ENCODE assay signal across 11 mouse cellular contexts in genomic region chr1:152702920-152703319, GRCm38 (mm10). TPM values are rescaled to one million over a fixed set of nuclear protein-coding genes. Genes with fewer than 3 reads are reported as not detected.
DNase-seq lines count a peak whose midpoint lies in the region; ATAC-seq and TF ChIP-seq lines count a peak whose summit lies in the region.
"Had no signal": no experiment of that assay in that cellular context is flagged by ENCODE, and none has a peak within 500 bp of the region (broad histone marks: within the 10 kb centered on the region; RNA-seq: fewer than 3 reads in every experiment).

No protein-coding gene starts in this region.

- no peaks in the 10 kb centered on the region for H3K36me3 ChIP-seq in midbrain, embryonic 13.5 days
- no peaks in the 10 kb centered on the region for H3K36me3 ChIP-seq in midbrain, postnatal 0 days (ENCODE audit: insufficient read depth, low read length)

- H3K27me3 ChIP-seq in midbrain, embryonic 13.5 days = no peaks in the 10 kb centered on the region
- no peaks in the 10 kb centered on the region for H3K27me3 ChIP-seq in midbrain, postnatal 0 days (ENCODE audit: insufficient read depth, low read length)
- H3K27me3 ChIP-seq: Patski had no signal

- no peaks in the 10 kb centered on the region for H3K9me3 ChIP-seq in midbrain, embryonic 13.5 days
- H3K9me3 ChIP-seq in midbrain, postnatal 0 days (ENCODE audit: low read length) = no peaks in the 10 kb centered on the region

- H3K4me1 ChIP-seq in midbrain, embryonic 13.5 days (replicated peaks) = peaks cover 7% of the 10 kb centered on the region; the same call in 1 of the 2 replicates
- no peaks in the 10 kb centered on the region for H3K4me1 ChIP-seq in midbrain, postnatal 0 days (ENCODE audit: insufficient read depth, low read length)

- no peak for TF ChIP-seq CTCF in midbrain, postnatal 0 days (IDR thresholded peaks at IDR 0.05)

- no peak overlapping the region for H3K27ac ChIP-seq in midbrain, embryonic 13.5 days
- no peak overlapping the region for H3K27ac ChIP-seq in midbrain, postnatal 0 days (ENCODE audit: low read depth, low read length)

- H3K9ac ChIP-seq in midbrain, embryonic 13.5 days (replicated peaks) = no peak overlapping the region
- H3K9ac ChIP-seq in midbrain, postnatal 0 days (replicated peaks; ENCODE audit: low read length, poor library complexity, severe bottlenecking) = no peak overlapping the region

- H3K4me2 ChIP-seq in midbrain, embryonic 13.5 days (replicated peaks) = no peak overlapping the region
- no peak overlapping the region for H3K4me2 ChIP-seq in midbrain, postnatal 0 days (ENCODE audit: low read depth, low read length, poor library complexity, severe bottlenecking)

- WGBS in midbrain, embryonic 13.5 days = 38% methylated on average over 6 of the region's 6 CpGs
- 31% methylated on average over 6 of the region's 6 CpGs for WGBS in midbrain, postnatal 0 days

- no peak overlapping the region for H3K4me3 ChIP-seq in midbrain, embryonic 13.5 days (replicated peaks)
- H3K4me3 ChIP-seq in midbrain, postnatal 0 days (ENCODE audit: low read depth, low read length) = no peak overlapping the region

- peak; percentile 34 for DNase-seq in gastrocnemius, adult 18-20 months (ENCODE audit: low spot score)
- DNase-seq in gastrocnemius, postnatal 10 days = no peak
- DNase-seq in midbrain, postnatal 0 days (ENCODE audit: low spot score) = no peak
- DNase-seq in heart, postnatal 4 days = peak; percentile 67
- no peak for DNase-seq in Muller cell, postnatal 12 days (ENCODE audit: inconsistent ontology term)
- no peak for DNase-seq in urinary bladder, postnatal 10 days (ENCODE audit: low spot score)

- ATAC-seq in midbrain, embryonic 13.5 days = peak; percentile 80
- no peak for ATAC-seq in midbrain, postnatal 0 days (ENCODE audit: low FRiP score)
- no peak for ATAC-seq in activated CD4-positive, CD25-positive, alpha-beta regulatory T cell, adult 4 months
- ATAC-seq: Patski had no signal

RNA-seq across cellular contexts. Expression of gene Apobec4, which starts 47.4 kb away (rescaled TPM):
- not detected for total RNA-seq in gastrocnemius, adult 18-20 months (2021)
- total RNA-seq in gastrocnemius, postnatal 10 days (2021) = not detected
- not detected in 2 replicates for polyA plus RNA-seq in midbrain, embryonic 13.5 days (2015; fragmentation: Nextera tagmentation; extraction: Ambion mirVana)
- total RNA-seq in midbrain, postnatal 0 days (2014; rRNA removed) = not detected in 2 replicates
- not detected in 2 replicates for polyA plus RNA-seq in midbrain, postnatal 0 days (2015; fragmentation: Nextera tagmentation; extraction: Ambion mirVana)
- not detected for total RNA-seq in heart, postnatal 4 days (2021)
- not detected for polyA plus RNA-seq in activated CD4-positive, CD25-positive, alpha-beta regulatory T cell, adult 4 months (2017; shearing (Covaris generic))
- polyA plus RNA-seq: cortical plate, adult 2 months; liver, embryonic 16.5 days; Patski had no signal

Comparison
In these comparisons a context has a peak if more than half of its experiments do, and no peak if none do; other contexts are left out.
1. DNase-seq: peak in gastrocnemius, adult 18-20 months (single experiment) and heart, postnatal 4 days (single experiment); none in gastrocnemius, postnatal 10 days (single experiment), midbrain, postnatal 0 days (single experiment), Muller cell, postnatal 12 days (single experiment) and urinary bladder, postnatal 10 days (single experiment).